ENCODE assay signal across 8 mouse cellular contexts in genomic region chr4:154163296-154163695, GRCm38 (mm10). TPM values are rescaled to one million over a fixed set of nuclear protein-coding genes. Genes with fewer than 3 reads are reported as not detected.
DNase-seq lines count a peak whose midpoint lies in the region; ATAC-seq and TF ChIP-seq lines count a peak whose summit lies in the region.
"Had no signal": no experiment of that assay in that cellular context is flagged by ENCODE, and none has a peak within 500 bp of the region (broad histone marks: within the 10 kb centered on the region; RNA-seq: fewer than 3 reads in every experiment).

No protein-coding gene starts in this region.

- H3K4me1 ChIP-seq in neural tube, embryonic 15.5 days = peaks cover 25% of the 10 kb centered on the region
- H3K4me1 ChIP-seq in liver, embryonic 14.5 days (replicated peaks; ENCODE audit: control insufficient read depth in 2 of 2, insufficient read depth in 2 of 2, low read length in 1 of 2) = peaks cover 18 to 25% of the 10 kb centered on the region in 2 experiments

- no peak overlapping the region for H3K9ac ChIP-seq in neural tube, embryonic 15.5 days (replicated peaks)
- H3K9ac ChIP-seq in liver, embryonic 14.5 days (replicated peaks) = no peak overlapping the region
- H3K9ac ChIP-seq: hindbrain, embryonic 15.5 days had no signal

- no peak for TF ChIP-seq EP300 in liver, embryonic 14.5 days (IDR thresholded peaks at IDR 0.05; ENCODE audit: low read depth)

- no peak overlapping the region for H3K4me2 ChIP-seq in neural tube, embryonic 15.5 days
- H3K4me2 ChIP-seq in liver, embryonic 14.5 days (ENCODE audit: low read depth) = no peak overlapping the region
- H3K4me2 ChIP-seq: hindbrain, embryonic 15.5 days had no signal

- no peaks in the 10 kb centered on the region for H3K9me3 ChIP-seq in neural tube, embryonic 15.5 days (replicated peaks)
- no peaks in the 10 kb centered on the region for H3K9me3 ChIP-seq in liver, embryonic 14.5 days (ENCODE audit: control insufficient read depth, low read length)
- H3K9me3 ChIP-seq: hindbrain, embryonic 15.5 days had no signal

- peak; percentile 85 for DNase-seq in neural tube, embryonic 10.5 days (ENCODE audit: extremely low spot score, low spot score)
- DNase-seq in adrenal gland, adult 18-20 months (ENCODE audit: low spot score in 2 of 2) = peak; percentile 65 to 72
- DNase-seq in cerebellum, postnatal 14 days = peak; percentile 89 to 91
- peak; percentile 82 to 90 for DNase-seq in heart, postnatal 14 days
- DNase-seq in liver, embryonic 14.5 days (ENCODE audit: low read depth in 3 of 3, low spot score in 3 of 3) = peak; percentile 43 to 62 (median 51)
- DNase-seq in right cerebral cortex, postnatal 14 days = peak; percentile 73

- no peak overlapping the region for H3K27ac ChIP-seq in neural tube, embryonic 15.5 days (replicated peaks)
- no peak overlapping the region for H3K27ac ChIP-seq in liver, embryonic 14.5 days
- H3K27ac ChIP-seq: hindbrain, embryonic 15.5 days had no signal

- peak; percentile 95 for TF ChIP-seq CTCF in liver, embryonic 14.5 days (IDR thresholded peaks at IDR 0.05; ENCODE audit: low read depth)

- no peaks in the 10 kb centered on the region; the same call in none of the 2 replicates for H3K27me3 ChIP-seq in neural tube, embryonic 15.5 days (replicated peaks)
- no peaks in the 10 kb centered on the region for H3K27me3 ChIP-seq in liver, embryonic 14.5 days (ENCODE audit: control insufficient read depth, insufficient read depth, low read length)
- H3K27me3 ChIP-seq: hindbrain, embryonic 15.5 days had no signal

- H3K4me3 ChIP-seq in neural tube, embryonic 15.5 days (replicated peaks) = no peak overlapping the region
- H3K4me3 ChIP-seq in liver, embryonic 14.5 days (ENCODE audit: insufficient read depth in 1 of 2, low read depth in 2 of 2, low read length in 2 of 2) = no peak overlapping the region
- H3K4me3 ChIP-seq: hindbrain, embryonic 15.5 days had no signal

- WGBS in neural tube, embryonic 15.5 days = 15% methylated on average over 7 of the region's 7 CpGs
- 16% methylated on average over 7 of the region's 7 CpGs for WGBS in liver, embryonic 14.5 days (ENCODE audit: insufficient replicate concordance)

- no peak for ATAC-seq in neural tube, embryonic 15.5 days (ENCODE audit: low FRiP score)
- no peak for ATAC-seq in liver, embryonic 14.5 days (ENCODE audit: insufficient read depth)

- intact Hi-C loops in heart, postnatal 14 days (cut with DNase I) = loop anchor here (1.0 to 2.0 kb wide), 2 partner anchors 110 to 138 kb away; partner anchors contain the start of gene Arhgef16

- peaks cover 5% of the 10 kb centered on the region for H3K36me3 ChIP-seq in neural tube, embryonic 15.5 days
- peaks cover 7% of the 10 kb centered on the region for H3K36me3 ChIP-seq in liver, embryonic 14.5 days (replicated peaks; ENCODE audit: control insufficient read depth, insufficient read depth, low read depth)

RNA-seq across cellular contexts. Expression of gene Tprgl, which starts 2.8 kb away (rescaled TPM):
- 181 and 193 TPM in 2 replicates for polyA plus RNA-seq in neural tube, embryonic 15.5 days (2015; fragmentation: Nextera tagmentation; extraction: Ambion mirVana)
- total RNA-seq in adrenal gland, adult 18-20 months (2021) = 100 to 1,000 TPM; 155 to 172 TPM
- total RNA-seq in heart, postnatal 14 days (2021) = 100 to 1,000 TPM; 121 to 126 TPM
- 57.9 and 72.6 TPM in 2 replicates for polyA plus RNA-seq in liver, embryonic 14.5 days (2012; rRNA removed)
- polyA plus RNA-seq in liver, embryonic 14.5 days (2014; fragmentation: Nextera tagmentation; extraction: Ambion mirVana) = 153 and 166 TPM in 2 replicates

RNA-seq across cellular contexts. Expression of gene Megf6, which starts 7.2 kb away (rescaled TPM):
- polyA plus RNA-seq in neural tube, embryonic 15.5 days (2015; fragmentation: Nextera tagmentation; extraction: Ambion mirVana) = 10.7 and 11.7 TPM in 2 replicates
- 1 to 10 TPM; 2.5 to 4.3 TPM for total RNA-seq in adrenal gland, adult 18-20 months (2021)
- 10 to 100 TPM; 18.2 to 20.6 TPM for total RNA-seq in heart, postnatal 14 days (2021)
- polyA plus RNA-seq in liver, embryonic 14.5 days (2012; rRNA removed) = 0.77 and 1.1 TPM in 2 replicates
- 0.83 and 1.0 TPM in 2 replicates for polyA plus RNA-seq in liver, embryonic 14.5 days (2014; fragmentation: Nextera tagmentation; extraction: Ambion mirVana)

RNA-seq across cellular contexts. Expression of gene Wrap73, which starts 21.1 kb away (rescaled TPM):
- 41.9 and 43.2 TPM in 2 replicates for polyA plus RNA-seq in neural tube, embryonic 15.5 days (2015; fragmentation: Nextera tagmentation; extraction: Ambion mirVana)
- 10 to 100 TPM; 14.2 to 21.1 TPM for total RNA-seq in adrenal gland, adult 18-20 months (2021)
- total RNA-seq in heart, postnatal 14 days (2021) = 10 to 100 TPM; 12.6 to 13.5 TPM
- 15.8 and 19.6 TPM in 2 replicates for polyA plus RNA-seq in liver, embryonic 14.5 days (2012; rRNA removed)
- 25.9 and 26.2 TPM in 2 replicates for polyA plus RNA-seq in liver, embryonic 14.5 days (2014; fragmentation: Nextera tagmentation; extraction: Ambion mirVana)

RNA-seq across cellular contexts. Expression of gene Trp73, which starts 23.3 kb away (rescaled TPM):
- polyA plus RNA-seq in neural tube, embryonic 15.5 days (2015; fragmentation: Nextera tagmentation; extraction: Ambion mirVana) = 0.04 and 0.17 TPM in 2 replicates
- not detected for total RNA-seq in adrenal gland, adult 18-20 months (2021)
- total RNA-seq in heart, postnatal 14 days (2021) = under 1 TPM; 0.05 to 0.07 TPM
- 0.01 TPM in 2 replicates for polyA plus RNA-seq in liver, embryonic 14.5 days (2012; rRNA removed)
- polyA plus RNA-seq in liver, embryonic 14.5 days (2014; fragmentation: Nextera tagmentation; extraction: Ambion mirVana) = 0.06 TPM in 1 of 2 replicates, not detected in the other
